Mouse (Mus musculus) MEL-GATA-1-ER (cell line): ENCODE measurements around the gene Efhd1.

ENCODE experiments used
- DNase-seq: peaks from one replicate; pipeline ENCODE4 v3.0.0-alpha.2; 2012; ENCODE audit warnings: low read depth; ENCODE audit errors: extremely low read depth

The Efhd1 gene

DNA sequence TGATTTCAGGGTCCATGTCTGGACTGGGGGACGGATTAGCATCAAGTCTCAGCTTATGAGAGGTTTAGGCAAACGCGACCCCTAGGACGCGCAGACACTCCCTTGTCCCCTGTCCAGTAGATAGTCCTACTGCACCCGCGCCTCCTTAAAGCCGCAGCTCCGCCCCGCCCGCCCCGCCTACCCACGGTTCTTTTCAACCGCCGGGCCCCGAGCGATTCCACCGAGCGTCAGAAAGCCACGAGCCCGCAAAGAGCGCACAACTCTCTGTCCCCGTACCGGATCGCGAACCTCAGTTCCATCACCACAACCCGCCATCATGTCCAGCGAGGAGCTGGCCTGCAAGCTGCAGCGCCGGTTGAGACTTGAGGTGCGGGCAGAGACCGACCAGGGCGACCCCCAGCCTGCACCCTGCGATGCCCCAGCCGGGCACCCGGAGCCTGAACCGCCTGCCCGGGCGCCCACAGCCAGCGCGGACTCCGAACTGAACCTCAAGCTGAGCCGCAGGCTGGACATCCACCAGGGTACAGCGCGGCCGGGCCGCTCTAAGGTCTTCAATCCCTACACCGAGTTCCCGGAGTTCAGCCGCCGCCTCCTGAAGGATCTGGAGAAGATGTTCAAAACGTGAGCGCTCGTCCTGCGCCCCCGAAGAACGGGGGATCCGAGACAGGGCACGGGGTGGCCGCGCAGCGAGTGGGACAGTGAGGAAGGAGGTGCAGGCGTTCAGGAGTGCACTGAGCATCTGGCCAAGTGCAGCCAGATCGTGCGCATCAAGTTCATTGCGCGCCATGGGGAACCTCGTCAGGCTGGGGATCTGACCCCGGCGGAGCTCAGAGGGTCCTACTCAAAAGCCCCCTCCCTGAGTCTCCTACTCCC, at the start of gene Efhd1:
TSS of gene Efhd1 (plus strand) at position 230 of the 873 bp plus-strand sequence.
- no peak for DNase-seq

DNA sequence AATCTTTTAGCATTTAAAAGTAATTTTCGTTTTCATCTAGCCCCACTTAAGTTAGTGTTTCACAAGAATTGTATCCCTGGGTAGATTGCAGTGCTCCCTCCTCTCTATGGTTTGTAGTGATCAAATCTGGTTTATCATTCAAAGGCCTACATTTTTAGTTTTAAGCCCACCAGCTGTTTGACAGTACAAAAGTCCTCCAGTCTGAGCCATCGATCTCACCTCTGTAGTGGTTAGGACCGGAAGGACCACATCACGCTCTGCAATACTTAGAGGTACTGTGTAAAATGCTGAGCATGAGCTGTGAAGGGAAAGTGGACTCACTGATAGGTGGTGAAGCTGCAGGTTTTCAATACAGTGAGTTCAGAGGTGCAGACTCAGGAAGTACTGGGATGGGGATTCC, 49.4 kb upstream of the Efhd1 start:
- no peak for DNase-seq

DNA sequence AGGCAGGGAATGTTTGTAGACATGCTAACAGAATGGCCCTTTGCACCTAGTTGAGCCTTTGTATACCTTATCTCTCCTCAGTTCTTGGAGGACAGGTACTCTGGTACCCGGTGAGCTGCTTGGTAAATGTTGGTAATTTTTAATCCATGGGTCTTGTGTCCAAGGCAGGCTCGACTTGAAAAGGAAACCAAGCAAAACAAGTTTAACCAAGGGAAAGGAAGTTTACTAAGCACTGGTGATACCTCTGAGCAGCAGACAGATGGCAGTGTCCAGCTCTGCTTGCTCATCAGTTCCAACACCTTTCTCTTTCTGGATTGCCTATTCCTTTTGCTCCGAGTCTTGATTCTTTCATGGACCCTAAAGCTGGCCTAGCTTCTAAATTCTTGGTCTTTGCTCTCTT, 46.2 kb upstream of the Efhd1 start:
- DNase-seq: peak; percentile 10

DNA sequence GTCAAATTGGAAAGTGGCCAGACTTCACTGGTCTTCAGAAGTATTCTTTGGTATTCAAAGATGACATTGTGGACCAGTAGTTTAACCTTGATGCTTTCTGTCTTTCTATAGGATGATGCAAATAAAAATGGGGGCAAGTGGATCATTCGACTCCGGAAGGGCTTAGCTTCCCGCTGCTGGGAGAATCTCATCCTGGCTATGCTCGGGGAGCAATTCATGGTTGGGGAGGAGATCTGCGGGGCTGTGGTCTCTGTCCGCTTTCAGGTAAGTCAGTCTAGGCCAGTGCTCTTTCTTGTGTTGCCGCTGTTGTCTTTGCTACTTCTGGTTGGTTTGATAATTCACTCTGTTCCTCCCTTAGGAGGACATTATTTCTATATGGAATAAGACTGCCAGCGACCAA, 38.4 kb upstream of the Efhd1 start:
- no peak for DNase-seq

DNA sequence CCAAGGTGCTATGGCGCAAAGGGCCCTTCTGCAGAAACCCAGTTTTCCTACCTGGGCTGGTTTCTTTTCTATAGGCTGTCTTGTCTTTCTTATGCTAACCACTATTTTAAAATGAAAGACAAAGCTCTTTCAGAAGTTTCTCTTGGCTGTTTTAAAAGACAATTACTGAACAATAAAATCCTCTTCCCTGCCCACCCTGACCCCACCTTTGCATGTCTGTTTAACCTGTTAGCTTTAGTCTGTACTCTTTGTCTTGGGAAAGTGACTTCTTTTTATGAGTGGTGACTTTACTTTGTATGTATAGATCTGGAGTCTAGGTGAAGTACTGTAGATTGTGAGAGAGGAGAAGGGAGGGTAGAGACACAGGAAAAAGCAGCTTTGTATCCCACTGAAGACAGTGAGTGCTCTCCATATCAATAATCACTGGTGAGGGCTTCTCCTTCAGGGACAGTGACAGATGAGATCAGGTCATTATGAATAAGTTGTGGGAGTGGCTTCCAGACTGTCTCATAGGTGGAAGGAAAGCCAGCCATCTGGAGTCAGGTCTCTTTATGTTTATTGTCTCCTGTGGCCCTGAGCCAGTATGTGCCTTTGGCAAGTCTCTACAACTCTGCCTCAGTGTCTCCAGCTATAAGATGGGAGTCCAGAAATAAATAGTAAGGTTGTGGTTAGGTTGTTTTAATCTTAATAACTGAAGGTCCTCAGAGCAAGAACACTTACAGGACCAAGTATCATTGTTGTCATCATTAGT, 37.6 kb upstream of the Efhd1 start:
- DNase-seq: no peak

DNA sequence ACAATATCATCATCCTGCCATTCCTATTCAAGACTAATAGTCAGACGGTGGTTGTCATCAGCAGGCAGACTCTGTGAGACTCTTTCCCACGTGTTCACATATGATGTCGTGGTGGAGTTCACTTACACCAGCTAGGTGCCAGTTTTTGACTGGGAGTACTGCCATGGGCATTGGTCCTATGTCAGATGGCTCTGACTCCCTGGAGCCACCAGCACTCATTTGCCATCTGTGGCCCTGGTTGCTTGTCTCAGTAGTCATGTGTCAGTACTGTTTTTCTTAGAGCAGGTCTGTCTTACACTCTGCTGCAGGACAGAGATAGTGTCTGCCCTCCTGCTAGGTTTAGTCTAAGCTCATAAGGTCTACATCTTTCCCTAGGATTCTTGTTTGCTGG, 37.0 kb upstream of the Efhd1 start:
- no peak for DNase-seq

DNA sequence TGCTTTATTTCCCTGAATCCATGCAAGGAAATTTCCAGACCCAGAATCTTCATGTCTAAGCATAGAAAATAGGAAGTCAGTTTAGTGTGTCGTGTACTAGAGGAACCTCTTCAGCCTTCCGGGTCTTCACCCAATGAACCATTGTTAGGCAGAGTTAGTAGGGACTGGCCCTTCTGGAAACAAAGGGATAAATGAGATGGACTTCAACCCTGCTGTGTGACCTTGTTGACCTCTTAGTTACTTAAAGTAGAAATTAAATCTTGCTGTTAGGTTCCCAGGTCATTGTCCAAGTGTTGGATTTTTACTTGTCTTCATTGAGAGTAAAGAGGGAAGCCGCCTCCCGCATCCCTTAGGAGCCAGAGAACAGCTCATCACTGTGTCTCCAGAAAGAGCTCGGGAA, 33.6 kb upstream of the Efhd1 start:
- no peak for DNase-seq

DNA sequence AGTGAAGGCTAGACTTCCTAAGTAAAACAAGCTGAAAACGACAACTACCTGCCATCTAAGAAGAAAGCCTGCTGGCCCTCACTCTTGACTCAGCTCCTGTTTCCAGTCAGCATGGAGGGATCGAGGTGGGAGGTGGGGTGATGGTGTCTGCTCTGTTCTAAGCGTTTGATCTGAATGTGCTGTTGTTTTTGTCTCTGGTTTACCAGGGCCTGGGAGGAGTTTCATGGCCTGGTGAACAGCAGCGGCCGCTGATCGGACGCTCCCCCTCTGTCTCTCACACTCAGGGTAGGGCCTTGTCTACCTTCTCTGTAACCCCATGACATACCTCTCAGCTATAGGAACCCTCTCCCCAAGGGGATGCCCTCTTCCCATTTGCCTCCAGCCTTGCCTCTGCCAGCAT, 32.0 kb upstream of the Efhd1 start:
- no peak for DNase-seq

DNA sequence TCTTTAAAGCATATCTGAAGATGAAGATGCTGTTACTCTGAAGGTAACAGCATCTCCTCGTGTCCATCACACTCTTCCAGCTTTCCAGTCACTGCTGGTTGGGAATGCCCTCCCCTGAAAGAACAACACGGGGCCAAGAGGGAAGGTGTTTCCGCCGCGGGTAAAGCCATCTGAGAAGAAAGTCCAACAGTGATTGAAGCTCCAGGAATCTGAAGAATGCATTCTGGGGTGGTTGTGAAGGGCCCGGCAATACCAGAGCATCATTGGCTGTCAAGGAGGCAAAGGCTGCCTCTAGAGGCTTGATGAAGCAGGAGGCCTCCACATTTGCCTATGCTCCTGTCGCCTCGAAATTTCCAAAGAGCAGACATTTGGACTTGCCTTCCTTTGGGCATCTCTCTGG, 25.1 kb upstream of the Efhd1 start:
- DNase-seq: no peak

DNA sequence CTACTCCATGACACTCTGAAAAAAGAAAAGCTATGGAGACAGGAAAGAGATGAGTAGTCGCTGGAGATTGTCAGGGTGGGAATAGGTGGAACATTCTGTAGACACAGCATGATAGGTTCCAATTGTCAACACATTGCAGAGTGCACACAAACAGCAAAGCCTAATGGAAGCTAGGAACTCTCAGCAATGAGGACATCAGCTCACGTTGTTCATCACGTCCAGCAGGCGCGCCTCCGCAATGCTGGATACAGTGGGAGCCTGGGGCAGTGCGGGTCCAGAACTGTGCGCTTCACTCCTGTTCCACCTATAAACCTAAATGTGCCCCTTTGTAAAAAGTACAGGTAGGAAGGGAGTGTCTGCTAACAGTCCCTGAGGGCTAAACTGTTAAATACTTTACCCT, 21.1 kb upstream of the Efhd1 start:
- no peak for DNase-seq

DNA sequence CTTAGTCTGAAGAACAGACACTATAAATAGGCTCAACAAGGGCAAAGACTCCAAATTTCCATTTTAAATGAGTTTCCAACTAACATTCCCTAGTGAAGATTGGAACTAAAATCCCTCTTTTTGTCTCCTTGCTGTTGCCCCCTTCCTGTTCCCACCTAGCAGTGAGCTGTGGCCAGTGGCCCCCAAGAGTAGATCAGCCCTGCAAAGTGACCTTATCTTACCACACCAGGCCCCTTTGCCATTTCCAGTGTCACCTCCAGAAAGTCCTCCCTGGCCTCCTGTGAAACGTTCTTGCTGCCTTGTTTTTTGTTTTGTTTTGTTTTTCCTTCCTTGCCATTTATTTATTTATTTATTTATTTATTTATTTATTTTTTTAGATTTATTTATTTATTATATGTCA, 18.7 kb upstream of the Efhd1 start:
- no peak for DNase-seq

DNA sequence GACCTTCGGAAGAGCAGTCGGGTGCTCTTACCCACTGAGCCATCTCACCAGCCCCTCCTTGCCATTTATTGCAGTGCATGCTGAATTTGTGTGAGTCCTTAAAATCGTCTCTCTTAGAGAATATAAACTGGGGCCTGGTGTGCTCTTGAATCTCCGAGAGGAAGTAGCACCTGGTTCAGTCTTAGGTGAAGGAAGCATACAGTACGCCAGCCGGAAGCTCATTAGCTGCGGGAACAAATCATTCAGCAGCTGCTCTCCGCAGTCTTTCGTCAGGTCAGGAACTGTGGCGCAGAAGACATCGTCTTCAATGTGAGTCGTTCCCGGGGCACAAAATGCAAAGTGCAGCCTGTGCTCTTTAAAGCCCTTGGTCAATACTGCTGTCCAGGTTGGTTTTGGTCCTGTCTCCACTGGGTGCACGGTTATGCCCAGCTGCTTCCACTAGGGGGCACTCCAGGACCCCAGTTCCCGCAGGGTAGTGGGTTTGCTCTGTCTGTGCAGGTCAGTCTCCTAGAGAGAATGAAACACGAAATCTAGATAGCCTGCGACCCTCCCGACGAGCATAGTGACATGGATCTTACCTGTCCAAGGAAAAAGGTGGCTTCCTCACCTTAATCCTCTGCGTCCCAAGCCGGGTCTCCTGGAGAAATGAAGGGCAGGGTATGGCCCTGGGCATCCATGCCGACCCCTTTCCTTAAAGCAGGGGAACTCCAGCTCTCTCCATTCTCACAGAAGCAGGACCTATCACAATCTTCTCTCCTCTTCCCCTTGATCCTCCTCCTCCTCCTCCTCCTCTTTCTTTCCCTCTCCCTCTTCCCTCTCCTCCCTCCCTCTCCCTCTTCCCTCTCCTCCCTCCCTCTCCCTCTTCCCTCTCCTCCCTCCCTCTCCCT, 18.0 kb upstream of the Efhd1 start:
- peak; percentile 8 for DNase-seq

DNA sequence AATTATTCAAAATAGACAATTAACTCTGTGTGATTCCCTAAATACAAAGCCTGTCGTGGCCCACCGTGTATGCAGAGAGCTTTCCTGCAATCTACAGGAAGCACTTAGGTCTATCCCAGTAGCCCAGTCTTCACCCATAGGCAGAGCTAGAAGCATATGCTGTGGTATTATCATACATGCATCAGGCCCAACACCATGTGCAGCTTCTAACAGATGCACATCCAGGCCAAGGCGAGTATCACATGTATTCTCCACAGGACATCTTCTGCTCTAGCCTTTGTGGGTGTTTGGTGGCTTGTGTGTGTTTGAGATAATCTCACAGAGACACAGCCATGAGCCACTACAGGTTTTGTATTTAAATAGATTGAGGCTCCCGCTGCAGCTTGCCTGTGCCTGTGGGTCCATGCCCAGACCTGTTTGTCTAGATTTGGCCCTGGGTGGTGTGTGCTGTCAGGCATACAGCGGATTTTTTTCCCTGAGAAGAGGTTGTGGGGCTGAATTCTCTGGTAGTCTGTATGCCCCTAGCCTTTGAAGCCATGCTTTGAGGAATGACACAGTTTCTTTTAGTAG, 12.0 kb upstream of the Efhd1 start:
- peak; percentile 8 for DNase-seq

DNA sequence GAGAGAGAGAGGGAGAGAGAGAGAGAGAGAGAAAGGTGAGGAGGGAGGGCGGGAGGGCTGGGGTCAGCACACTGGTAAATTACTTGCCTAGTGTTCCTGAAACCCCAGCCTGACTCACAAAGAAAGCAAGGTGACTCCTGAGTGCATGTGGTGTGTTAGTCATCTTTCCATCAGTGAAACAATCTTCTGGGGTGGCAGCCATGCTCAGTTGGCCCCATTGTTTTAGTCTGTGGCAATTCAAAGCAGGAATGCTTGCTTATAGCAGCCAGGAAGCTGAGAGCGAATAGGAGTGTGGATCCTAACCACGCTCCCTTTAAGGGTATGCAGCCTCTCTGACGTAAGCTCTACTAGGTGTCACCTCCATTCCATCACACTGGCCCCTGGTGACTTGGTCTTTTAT, 9.0 kb upstream of the Efhd1 start:
- no peak for DNase-seq

DNA sequence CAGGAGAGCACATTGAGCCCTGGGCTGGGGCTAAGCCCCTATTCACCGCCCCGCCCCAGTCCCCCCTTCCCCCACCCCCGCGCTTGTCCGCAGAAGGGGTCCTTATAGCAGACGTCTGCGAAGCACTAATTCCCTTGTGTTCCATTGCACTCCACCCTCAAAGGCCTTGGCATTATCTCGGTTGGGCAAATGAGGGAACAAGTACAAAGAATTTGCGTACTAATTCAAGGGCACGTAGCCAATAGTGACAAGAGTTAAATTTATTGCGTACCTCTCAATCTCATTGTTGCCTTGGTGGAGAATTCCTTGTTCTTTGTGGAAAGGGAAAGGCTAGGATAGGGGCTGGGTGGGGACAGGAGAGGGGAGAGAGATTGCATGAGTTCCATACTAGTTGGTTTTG, 6.5 kb upstream of the Efhd1 start:
- no peak for DNase-seq

DNA sequence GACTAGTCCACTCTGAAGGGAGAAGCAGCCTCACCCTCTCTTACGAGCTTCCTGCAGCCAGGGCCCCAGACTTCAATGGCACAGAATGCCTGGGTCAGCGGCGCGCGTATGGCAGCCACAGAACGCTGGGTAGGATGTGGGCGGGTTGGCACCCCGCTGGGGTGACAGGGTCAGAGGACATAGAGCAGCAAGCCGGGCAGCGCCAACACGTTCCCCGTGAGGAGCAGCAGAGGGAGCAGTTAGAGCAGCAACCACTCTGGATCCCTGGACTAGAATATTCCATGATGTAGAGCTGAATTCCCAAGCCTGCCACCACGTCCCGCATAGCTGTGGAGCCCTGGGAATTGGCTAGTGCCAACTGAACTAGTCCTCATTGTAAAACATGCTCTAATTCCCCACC, 5.7 kb upstream of the Efhd1 start:
- DNase-seq: no peak

DNA sequence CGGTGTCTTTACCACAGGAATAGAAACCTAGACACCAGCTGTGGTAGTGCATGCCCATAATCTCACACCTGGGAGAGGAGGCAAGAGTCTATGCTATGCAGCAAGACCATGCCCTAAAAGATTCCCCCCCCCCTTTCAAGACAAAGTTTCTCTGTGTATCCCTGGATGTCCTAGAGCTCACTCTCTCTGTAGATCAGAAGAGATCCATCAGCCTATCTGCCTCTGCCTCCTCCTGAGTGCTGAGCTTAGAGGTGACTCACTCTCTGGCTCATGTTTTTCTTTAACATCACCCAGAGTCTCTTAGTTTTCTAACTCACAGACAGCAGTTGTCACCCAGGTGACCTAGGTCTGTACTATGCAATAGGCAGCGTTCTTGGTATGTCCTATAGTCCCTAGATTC, 4.8 kb upstream of the Efhd1 start:
- no peak for DNase-seq

DNA sequence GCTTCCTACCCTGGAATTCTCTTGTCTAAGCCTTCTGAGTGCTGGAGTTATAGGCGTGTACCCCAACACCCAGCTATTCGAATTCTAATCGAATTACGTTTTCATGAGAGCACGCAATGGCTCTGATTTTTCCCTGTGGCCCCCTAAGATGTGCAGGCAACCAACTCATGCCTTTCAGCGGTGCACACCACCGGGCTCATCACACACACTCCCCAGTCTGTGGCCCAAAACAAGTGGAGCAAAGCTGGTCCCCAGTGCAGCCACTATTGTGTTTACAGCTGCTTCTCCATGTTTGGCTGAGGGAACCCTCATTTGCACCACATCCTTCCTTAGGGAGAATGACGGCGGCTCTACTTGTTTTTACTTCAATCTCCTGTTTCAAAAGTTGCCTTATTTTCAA, 906 bp upstream of the Efhd1 start:
- DNase-seq: no peak

DNA sequence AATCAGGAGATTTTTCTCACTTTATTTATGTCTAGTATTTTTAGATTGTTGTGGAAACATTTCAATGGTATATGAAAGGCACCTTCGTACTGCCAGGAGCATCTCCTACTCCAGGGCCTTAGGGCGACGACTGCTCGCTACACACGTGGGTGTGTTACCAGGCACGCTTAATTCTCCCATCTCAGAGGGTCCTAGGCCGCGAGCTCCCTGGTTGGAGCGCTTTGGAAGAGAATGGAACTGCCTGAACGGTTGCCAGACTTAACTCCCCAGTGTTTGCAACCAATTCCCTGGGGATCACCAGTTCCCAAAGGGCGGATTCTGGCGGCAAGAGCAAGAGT, 398 bp upstream of the Efhd1 start:
- no peak for DNase-seq

DNA sequence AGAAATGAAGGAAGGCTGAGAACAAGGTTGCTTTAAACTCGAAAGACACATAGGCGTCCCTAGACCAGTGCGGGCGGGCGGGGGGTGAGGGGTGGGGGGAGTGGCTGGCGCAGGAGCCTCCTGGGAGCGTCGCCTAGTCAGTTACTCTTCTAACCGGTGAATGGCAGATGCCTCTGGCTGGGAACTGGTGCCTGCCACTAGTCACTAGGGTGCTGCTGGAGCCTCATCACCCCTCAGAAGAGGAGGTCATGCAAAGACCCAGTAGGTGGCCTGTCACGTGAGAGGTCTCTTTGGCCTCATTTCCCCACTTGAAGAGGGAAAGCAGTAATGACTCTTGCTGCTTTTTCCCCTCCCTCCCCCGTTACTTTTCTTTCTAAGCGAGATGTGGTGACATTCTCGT, 1.0 kb downstream of the Efhd1 start:
- DNase-seq: no peak

DNA sequence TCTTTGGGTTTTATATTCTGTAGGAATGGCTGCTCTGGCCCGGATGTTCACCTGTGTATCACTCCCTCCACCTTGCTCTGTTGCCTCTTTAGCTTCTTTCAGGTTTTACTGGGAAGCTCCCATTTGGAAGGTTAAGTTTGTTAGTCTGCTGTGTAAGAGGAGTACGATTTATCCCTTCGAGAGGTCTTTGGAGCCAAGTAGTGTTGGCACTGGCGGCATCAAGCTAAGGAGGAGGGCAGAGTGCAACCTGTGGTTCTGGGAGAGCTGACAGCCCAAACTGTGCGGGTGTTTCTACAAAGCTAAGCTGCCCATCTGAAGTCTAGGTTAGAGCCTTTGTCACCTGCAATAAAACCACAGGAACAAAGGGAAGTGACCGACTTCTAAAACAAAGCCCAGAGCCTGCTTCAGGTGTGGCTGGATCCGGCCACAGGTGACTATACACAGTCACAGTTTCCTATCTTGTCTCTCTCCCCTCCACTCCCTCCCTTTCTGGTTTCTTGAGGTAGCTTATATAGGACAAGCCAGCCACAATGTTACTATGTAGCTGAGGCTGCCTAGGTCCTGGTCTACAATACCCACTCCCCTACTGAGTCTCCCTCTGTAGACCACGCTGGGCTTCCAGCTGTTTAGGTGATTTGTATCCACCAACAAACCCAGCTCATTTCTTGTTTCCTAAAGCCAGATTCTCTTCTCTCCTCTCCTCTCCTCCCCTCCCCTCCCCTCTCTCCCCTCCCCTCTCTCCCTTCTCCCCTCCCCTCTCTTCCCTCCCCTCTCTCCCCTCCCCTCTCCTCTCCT, 2.3 kb downstream of the Efhd1 start:
- no peak for DNase-seq
